Mouse (Mus musculus): ENCODE data around the gene Gm10600. TPM values are rescaled to one million over a fixed set of nuclear protein-coding genes. Genes with fewer than 3 reads are reported as not detected.
"Not testable (repeated sequence)": the region's sequence is repeated elsewhere in the genome, so short reads cannot be mapped to it uniquely, and the experiment has no call there.

The Gm10600 gene
- polyA plus RNA-seq (2015; fragmentation: Nextera tagmentation; extraction: Ambion mirVana): not detected in 2 replicates

GRCm38 (mm10) chr4:42240339-42240738 is at the start of gene Gm10600:
Gene Gm10600, plus strand, starts transcription at chr4:42240639.
- WGBS: no CpG with 5 or more reads among the region's 4 CpGs
- H3K27ac ChIP-seq: not testable (repeated sequence)

GRCm38 (mm10) chr4:42255467-42255866 is 15.0 kb downstream of the Gm10600 start, which contains the start of gene Ccl21b:
Gene Ccl21b, plus strand, starts transcription at chr4:42255767.
- WGBS: no CpG with 5 or more reads among the region's 5 CpGs
- ATAC-seq (ENCODE audit: low FRiP score): not testable (repeated sequence)

More at GRCm38 (mm10) chr4:42240339-42240738, at the start of gene Gm10600:
- not testable (repeated sequence) for H3K4me2 ChIP-seq; H3K27me3 ChIP-seq; H3K36me3 ChIP-seq; H3K4me3 ChIP-seq; H3K9me3 ChIP-seq; ATAC-seq (ENCODE audit: low FRiP score); H3K4me1 ChIP-seq (replicated peaks); H3K9ac ChIP-seq

More at GRCm38 (mm10) chr4:42255467-42255866, 15.0 kb downstream of the Gm10600 start, which contains the start of gene Ccl21b:
- not testable (repeated sequence) for H3K4me2 ChIP-seq; H3K36me3 ChIP-seq; H3K9ac ChIP-seq; H3K27ac ChIP-seq; H3K27me3 ChIP-seq; H3K9me3 ChIP-seq; H3K4me3 ChIP-seq; H3K4me1 ChIP-seq (replicated peaks)

Other genes with a start within 250 kb of the Gm10600 start
- 0.39 and 0.60 TPM in 2 replicates for gene Gm21093, start 205.9 kb upstream of the Gm10600 start, polyA plus RNA-seq (2015; fragmentation: Nextera tagmentation; extraction: Ambion mirVana)
- gene Gm3893, start 149.4 kb upstream of the Gm10600 start, polyA plus RNA-seq (2015; fragmentation: Nextera tagmentation; extraction: Ambion mirVana): not detected in 2 replicates
- gene Gm13304, start 125.8 kb upstream of the Gm10600 start, polyA plus RNA-seq (2015; fragmentation: Nextera tagmentation; extraction: Ambion mirVana): not detected in 2 replicates
- 1.3 and 1.4 TPM in 2 replicates for gene Gm13306, start 87.2 kb upstream of the Gm10600 start, polyA plus RNA-seq (2015; fragmentation: Nextera tagmentation; extraction: Ambion mirVana)
- gene Gm13305, start 72.0 kb upstream of the Gm10600 start, polyA plus RNA-seq (2015; fragmentation: Nextera tagmentation; extraction: Ambion mirVana): 0.60 TPM in 1 of 2 replicates, not detected in the other
- not detected in 2 replicates for gene Ccl21b, start 15.1 kb downstream of the Gm10600 start, polyA plus RNA-seq (2015; fragmentation: Nextera tagmentation; extraction: Ambion mirVana)
- gene Gm21953, start 53.6 kb downstream of the Gm10600 start, polyA plus RNA-seq (2015; fragmentation: Nextera tagmentation; extraction: Ambion mirVana): not detected in 2 replicates
- not detected in 2 replicates for gene Fam205a3, start 77.7 kb downstream of the Gm10600 start, polyA plus RNA-seq (2015; fragmentation: Nextera tagmentation; extraction: Ambion mirVana)
- gene Gm21586, start 198.7 kb downstream of the Gm10600 start, polyA plus RNA-seq (2015; fragmentation: Nextera tagmentation; extraction: Ambion mirVana): not detected in 2 replicates
- gene Gm2163, start 226.1 kb downstream of the Gm10600 start, polyA plus RNA-seq (2015; fragmentation: Nextera tagmentation; extraction: Ambion mirVana): 0.08 and 0.23 TPM in 2 replicates